Mouse (Mus musculus) brown adipose tissue, adult 24 weeks (tissue): Measurements from ENCODE around the gene Slc38a8. TPM values are rescaled to one million over a fixed set of nuclear protein-coding genes. Genes with fewer than 3 reads are reported as not detected.

Source experiments
- H3K27ac ChIP-seq: fragments of 200-500 bp; replicated peaks from 2 replicates; pipeline ENCODE4 v1.5.1; 2012; ENCODE audit warnings: low read depth, mild to moderate bottlenecking, low read length
- H3K4me1 ChIP-seq: fragments of 200-500 bp; 2 replicates; pipeline ENCODE4 v1.6.1; 2012; ENCODE audit warnings: low read length, mixed read lengths; ENCODE audit not compliant: control insufficient read depth, insufficient read depth, insufficient read length
- H3K4me3 ChIP-seq: fragments of 200-500 bp; 2 replicates; pipeline ENCODE4 v1.5.1; 2012; ENCODE audit warnings: low read depth, mild to moderate bottlenecking, low read length, moderate library complexity; ENCODE audit not compliant: insufficient read depth
- polyA plus RNA-seq: library from polyadenylated mRNA; stranded (reverse); fragments of >200 nt; gene quantifications from 2 replicates; pipeline ENCODE4 v1.2.4, GENCODE M21; 2012; ENCODE audit not compliant: missing spikeins, insufficient read depth, insufficient read length

Gene Slc38a8
- polyA plus RNA-seq, 1 experiment, result not detected

DNA sequence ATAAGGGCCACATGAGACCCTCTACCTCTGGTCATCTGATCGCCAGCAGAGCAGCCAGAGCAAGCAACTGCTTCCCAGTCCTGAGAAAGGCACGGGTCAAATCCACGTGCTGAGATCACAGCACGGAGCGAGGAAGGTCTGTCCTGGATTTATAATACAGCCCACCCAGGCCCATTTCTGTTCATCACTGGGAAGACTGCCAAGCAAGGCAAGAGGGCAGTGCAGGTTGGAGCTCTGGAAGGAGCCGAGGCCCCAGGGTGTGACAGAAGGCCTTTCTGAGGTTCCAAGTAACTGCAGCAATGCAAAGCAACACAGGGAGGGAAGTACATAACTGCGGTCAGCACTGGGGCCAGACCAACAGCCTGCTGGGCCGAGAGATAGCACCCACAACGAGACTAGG, 9.0 kb upstream of the Slc38a8 start:
- no peak overlapping the region for H3K4me3 ChIP-seq
- no peaks in the 10 kb centered on the region for H3K4me1 ChIP-seq
- no peak overlapping the region for H3K27ac ChIP-seq

DNA sequence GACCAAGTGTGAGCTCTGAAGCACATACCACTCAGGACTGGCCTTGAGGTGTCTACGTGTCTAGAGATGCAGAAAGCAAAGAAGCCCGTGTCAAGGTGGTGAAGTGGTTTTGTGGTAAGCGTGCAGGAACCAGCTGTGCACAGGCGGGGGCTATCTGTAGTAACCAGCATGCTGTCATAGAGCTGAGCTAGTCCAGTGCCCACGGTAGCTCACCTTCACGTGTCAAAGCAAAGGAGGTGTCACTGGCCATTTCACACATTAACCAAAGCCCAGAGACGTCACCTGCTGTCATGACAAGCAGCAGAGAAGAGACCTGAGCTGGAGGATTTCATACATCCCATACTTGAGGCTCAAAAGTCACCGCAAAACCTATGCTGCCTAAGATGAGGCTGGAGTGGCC, 4.6 kb upstream of the Slc38a8 start:
- Histone ChIP-seq H3K27ac (no peak overlapping the region), H3K4me1 (no peaks in the 10 kb centered on the region), H3K4me3 (no peak overlapping the region)

DNA sequence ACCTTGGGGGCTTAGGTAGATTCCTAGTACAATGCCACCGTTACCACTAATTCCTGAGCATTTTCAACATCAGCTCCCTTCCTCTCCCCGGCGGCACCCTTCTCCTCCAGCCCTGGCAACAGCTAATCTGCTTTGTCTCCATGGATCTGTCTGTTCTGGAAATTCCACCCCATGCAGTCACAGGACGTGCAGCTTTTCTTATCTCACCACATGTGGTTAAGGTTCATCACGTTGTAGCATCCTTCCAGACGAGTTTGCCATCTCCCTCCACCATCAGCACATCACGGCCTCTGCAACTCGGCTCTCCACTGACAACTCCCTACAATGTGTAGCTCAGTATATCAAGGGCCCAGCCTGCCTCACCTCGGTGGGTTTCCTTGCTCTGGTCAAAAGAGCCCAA, 4.0 kb upstream of the Slc38a8 start:
- Histone ChIP-seq H3K4me1 (no peaks in the 10 kb centered on the region), H3K27ac (no peak overlapping the region), H3K4me3 (no peak overlapping the region)

DNA sequence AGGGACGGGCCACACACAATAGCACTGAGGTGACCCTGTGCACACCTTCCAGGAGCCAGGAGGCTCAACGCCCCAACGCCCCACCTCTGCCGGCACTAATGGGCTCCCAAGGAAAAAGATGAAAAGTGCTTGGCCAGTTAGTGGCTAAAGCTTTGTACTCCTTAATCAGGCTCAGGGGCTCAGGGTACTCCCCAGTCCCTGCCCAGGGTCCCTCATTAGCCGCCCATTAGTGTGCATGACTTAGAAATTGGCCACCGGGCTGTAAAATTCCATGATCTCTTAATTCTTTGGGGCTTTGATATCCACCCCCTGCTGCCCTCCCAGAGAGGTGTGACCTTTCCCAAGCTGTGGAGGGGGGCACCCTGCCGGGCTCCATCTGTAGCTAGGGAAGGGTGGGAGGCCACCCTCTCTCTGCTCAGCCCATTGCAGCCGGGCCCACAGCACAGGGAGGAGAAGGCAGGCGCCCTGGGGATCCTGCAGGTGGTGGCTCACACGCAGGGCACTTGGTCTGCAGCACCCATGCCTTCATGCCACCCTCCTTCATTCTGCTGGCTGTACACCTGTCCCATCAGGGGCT, 1.8 kb upstream of the Slc38a8 start:
- Histone ChIP-seq H3K27ac (no peak overlapping the region), H3K4me3 (no peak overlapping the region), H3K4me1 (no peaks in the 10 kb centered on the region)

DNA sequence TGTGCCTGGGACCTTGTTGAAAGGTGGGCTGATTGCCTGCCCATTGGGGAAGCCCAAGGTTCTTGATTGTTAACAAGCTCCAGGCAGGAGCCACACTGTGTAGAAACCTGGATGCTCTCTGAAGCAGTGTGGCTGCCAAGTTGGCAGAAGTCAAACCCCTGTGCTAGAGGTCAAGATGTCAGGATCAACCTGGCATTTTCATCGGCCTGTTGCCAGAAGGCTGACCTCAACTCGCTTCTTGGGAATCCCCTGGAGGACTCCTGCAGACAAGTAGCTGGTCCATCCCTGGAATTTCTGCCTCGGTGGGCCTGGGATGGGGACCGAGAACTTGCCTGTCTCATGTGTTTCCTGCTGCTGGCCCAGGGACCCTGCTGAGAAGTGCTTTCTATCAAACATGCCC, 613 bp upstream of the Slc38a8 start:
- Histone ChIP-seq H3K4me1 (no peaks in the 10 kb centered on the region), H3K27ac (no peak overlapping the region), H3K4me3 (no peak overlapping the region)

DNA sequence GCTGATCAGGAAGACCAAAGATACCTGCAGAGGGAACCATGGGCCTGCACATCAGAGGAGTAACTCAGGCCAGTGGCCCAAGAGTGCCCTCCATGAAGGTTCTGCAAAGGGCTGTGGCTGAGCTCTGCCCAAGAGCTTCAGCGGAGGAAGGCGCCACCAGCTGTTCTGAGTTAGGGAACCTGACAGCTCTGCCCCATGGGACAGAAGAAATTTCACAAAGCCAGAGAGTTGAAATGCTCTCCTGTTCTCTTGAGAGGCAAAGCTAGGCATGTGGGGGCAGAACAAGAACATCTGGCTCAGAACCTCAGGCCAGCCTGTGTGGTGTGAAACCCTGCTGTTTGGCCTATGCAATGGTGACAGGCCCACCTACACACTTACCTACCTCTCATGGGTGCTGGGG, 1.7 kb downstream of the Slc38a8 start:
- Histone ChIP-seq H3K27ac (no peak overlapping the region), H3K4me1 (no peaks in the 10 kb centered on the region), H3K4me3 (no peak overlapping the region)

DNA sequence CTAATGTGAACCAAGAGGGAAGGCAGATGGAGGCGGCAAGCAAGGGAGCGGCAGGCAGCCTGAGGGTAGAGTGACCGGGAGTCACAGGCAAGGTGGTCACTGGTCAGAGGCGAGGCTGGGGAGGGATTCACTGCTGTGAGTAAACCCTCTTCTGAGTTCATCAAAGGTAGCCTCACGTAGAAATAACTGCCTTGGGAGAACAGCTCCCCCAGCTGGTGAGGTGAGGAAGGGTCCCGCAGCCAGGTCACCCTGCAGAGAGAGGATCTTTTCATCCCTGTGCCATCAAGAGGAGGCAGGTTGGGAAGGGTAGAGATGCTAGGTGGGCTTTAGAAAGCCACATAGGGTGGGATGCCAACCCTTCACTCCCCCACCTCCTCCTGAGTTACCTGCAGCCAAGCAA, 4.7 kb downstream of the Slc38a8 start:
- no peak overlapping the region for H3K27ac ChIP-seq
- H3K4me1 ChIP-seq, result no peaks in the 10 kb centered on the region
- no peak overlapping the region for H3K4me3 ChIP-seq

DNA sequence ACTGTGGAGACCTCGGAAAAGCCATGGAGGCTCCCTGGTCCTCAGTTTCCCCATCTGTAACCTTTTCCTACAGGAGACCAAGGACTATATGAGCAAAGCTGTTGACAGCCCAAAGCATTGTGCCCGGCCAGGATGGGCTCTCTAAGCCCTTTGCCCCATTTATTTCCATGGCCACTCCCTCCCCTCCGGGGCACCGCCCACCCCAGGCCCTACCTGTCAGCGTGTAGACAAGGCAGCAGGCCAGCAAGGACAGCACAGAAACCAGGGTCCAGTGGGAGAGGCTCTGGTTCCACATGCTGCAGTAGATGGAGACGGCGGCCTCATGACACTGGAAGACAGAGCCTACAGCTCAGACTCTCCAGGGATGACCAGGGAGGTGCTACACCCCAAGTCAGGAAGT, 14.4 kb downstream of the Slc38a8 start:
- Histone ChIP-seq H3K27ac (no peak overlapping the region), H3K4me1 (no peaks in the 10 kb centered on the region), H3K4me3 (no peak overlapping the region)

DNA sequence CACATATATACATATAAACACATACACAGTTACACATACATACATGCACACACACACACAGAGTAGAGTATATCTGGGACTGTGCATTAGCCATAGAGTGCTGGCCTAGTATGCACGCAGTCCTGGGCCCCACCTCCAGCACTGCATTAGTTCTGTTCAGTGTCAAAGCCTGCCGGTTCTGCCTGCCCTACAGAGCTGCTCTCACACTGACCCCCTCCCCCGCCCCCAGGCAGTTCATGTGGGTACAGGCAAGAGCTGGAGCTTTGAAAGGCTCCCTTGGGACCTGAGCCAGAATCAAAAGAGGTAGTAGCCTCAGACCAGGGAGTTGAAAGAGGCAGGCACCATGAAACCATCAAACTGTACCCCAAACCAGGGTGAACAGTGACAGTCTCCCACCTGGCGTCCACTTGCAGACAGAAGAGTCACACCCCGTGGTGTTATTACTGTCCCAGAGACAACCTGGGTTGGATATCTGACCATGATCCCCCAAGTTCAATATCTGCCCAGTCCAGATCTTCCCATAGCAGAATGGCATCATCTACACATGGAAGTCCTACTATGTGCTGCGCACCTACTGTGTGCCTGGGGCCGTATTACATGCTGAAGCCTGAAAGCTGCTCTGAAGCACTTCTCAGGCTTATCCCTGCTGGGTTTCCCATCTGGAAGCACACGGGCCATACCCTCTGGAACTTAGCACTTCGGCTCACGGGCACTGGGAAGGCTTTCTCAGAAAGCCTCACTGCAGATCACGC, 17.2 kb downstream of the Slc38a8 start:
- Histone ChIP-seq H3K4me3 (no peak overlapping the region), H3K4me1 (no peaks in the 10 kb centered on the region), H3K27ac (no peak overlapping the region)

DNA sequence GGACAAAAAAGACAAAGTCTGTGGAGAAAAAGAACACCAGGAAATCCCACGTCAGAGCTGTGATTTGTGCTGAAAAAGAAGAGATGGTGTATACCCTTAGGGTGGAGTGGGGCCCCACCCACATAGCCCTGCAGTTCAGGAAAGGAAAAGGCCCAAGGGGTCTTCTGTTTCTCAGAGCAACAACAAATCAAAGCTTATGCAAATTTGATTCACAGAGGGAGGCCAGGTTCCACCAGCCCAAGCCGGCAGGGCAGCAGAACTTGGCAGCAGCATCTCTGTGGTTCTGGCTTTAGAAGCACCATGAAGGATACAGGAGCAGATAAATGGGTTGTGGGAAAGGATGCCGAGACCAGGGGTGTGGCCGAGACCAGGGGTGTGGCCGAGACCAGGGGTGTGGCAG, 22.8 kb downstream of the Slc38a8 start:
- Histone ChIP-seq H3K4me1 (no peaks in the 10 kb centered on the region), H3K27ac (no peak overlapping the region), H3K4me3 (no peak overlapping the region)

DNA sequence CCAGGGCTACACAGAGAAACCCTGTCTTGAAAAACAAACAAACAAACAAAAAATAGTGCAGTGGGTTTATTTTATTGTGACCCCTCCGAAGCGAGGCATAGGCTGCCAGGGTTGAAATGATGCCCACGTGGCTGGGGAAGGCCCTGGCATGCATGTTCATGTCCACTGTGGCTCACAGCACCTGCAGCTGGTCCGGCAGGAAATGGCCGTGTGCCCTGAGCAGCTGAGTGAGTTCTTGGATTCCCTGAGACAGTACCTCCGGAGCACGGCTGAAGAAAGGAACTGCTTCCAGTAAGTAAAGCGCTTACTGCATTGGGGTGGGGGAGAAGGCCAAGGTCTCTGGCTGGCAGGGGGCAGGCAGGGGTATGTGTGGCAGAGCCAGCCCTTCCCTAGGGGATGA, 33.4 kb downstream of the Slc38a8 start:
- Histone ChIP-seq H3K4me1 (no peaks in the 10 kb centered on the region), H3K4me3 (no peak overlapping the region), H3K27ac (no peak overlapping the region)

DNA sequence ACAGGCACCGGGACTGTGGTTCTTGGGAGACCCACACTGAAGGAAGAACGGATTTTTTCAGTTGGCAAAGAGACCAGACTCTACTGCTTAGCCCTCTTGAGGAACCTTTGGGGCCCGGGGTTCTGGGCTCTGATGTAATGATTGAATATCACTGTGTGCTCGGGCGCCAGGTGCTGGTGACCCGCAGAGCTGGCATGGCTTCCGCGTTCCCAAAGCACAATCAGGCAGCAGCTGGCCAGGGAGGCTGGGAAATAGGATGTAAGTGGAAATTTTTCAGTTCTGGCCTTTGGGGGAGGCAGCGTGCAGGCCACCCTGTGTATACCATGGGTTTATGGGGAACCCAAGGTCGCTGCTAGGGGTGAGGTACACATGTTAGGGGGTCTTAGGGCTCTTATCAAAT, 34.7 kb downstream of the Slc38a8 start:
- H3K4me3 ChIP-seq, result no peak overlapping the region

DNA sequence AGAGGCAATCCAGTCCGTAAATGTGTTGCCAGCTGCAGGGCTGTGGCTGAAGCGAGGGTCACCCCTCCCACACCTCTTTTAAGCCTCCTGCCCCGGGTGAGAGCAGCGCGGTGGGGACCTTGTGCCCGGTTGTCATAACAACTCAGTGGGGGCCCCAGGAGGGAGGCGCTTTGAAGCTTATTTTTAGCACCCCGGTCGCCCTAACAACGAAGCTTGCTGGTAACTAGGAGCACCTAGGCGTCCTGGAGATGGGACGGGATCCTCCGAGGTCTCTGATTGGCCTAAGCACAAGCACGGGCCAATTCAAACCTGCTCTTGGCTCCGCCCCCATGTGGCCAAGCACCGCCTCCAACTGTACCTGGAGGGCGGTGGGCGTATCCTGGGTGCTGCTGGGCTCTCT, 35.4 kb downstream of the Slc38a8 start:
- H3K27ac ChIP-seq, result no peak overlapping the region
- no peaks in the 10 kb centered on the region for H3K4me1 ChIP-seq
- H3K4me3 ChIP-seq, result no peak overlapping the region

More for the DNA sequence above, 34.7 kb downstream of the Slc38a8 start:
- no peaks in the 10 kb centered on the region for H3K4me1 ChIP-seq
- H3K27ac ChIP-seq, result no peak overlapping the region

DNA sequence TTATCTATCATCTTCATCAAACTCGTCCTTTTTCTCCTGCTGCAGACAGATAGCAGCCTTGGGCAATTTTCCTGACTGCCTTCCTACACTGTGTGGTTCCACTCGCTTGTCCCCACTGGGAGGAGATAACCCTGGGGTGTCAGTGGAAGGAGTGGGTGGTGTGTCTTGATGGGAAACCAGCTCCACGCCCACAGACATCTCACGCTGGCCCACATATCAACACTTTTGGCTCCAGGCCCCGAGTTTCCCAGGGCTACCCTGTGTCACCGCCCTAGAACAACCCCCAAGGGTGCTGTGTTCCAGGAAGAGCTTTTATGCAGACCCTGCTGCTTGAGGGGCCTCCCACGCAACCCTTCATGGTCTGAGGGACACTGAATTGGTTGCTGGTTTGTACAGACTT, 37.8 kb downstream of the Slc38a8 start:
- Histone ChIP-seq H3K4me1 (no peaks in the 10 kb centered on the region), H3K4me3 (no peak overlapping the region), H3K27ac (no peak overlapping the region)

DNA sequence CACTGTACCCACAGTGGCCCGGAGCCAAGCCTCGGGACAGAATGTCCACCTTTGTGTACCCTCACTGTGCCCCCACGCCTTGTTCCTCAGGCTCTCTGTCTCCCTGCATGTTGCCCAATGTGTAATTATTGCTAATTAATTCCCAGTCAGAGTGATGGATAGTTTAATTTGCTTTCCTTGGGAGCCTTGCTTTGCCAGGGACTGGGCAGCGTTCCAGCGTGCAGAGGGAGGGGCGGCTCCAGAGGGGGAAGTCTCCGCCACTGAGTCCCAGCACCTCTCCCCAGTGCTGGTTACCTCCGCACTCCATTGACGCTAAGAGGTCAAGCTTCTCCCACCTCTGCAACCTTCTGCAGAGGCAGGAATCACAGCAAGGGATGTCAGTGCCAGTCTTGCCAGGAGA, 40.1 kb downstream of the Slc38a8 start:
- Histone ChIP-seq H3K27ac (no peak overlapping the region), H3K4me1 (no peaks in the 10 kb centered on the region), H3K4me3 (no peak overlapping the region)

DNA sequence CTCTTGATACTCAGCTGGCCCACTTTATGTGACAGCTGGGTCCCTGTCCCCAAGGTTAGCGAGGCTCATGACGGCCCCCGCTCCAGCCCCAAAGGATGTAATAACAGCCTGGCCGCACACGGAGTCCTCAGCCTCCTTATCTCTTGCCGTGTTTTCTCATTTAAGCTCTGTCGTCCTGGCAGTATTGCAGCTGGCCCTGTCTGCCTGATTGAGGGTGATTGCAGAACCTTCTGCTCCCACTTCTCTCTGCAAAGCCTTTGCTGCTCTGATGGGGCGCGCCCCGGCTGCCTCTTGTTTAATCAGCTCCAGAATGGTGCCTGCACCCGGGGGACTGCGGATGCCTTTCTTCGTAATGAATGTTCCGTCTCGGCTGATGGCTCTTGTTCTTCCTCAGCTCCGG, 41.8 kb downstream of the Slc38a8 start:
- no peak overlapping the region for H3K27ac ChIP-seq
- H3K4me3 ChIP-seq, result no peak overlapping the region
- no peaks in the 10 kb centered on the region for H3K4me1 ChIP-seq
